Mouse (Mus musculus): ENCODE measurements around the gene Ssc4d.

- TF ChIP-seq POLR2AphosphoS5 (IDR thresholded peaks at IDR 0.05; ENCODE audit: insufficient replicate concordance, low read depth, low read length): no peak
- no peak for TF ChIP-seq CTCF (IDR thresholded peaks at IDR 0.05; ENCODE audit: low read depth, low read length)
- no peak for TF ChIP-seq GATA1 (IDR thresholded peaks at IDR 0.05; ENCODE audit: borderline replicate concordance, low read length)
- TF ChIP-seq TAL1 (conservative IDR thresholded peaks at IDR 0.05; ENCODE audit: low read depth, low read length): no peak
- no peak for TF ChIP-seq GATA2 (IDR thresholded peaks at IDR 0.05; ENCODE audit: borderline replicate concordance, low read depth, low read length)
Measured at GRCm38 (mm10) chr5:135923901-135924300, 50.4 kb downstream of the Ssc4d start.
